Mouse (Mus musculus) limb, embryonic 10.5 days (tissue): ENCODE results near the gene Rhot1. TPM values are rescaled to one million over a fixed set of nuclear protein-coding genes. Genes with fewer than 3 reads are reported as not detected.
"Not testable (repeated sequence)": the region's sequence is repeated elsewhere in the genome, so short reads cannot be mapped to it uniquely, and the experiment has no call there.

Source experiments
- DNase-seq: peaks from one replicate; pipeline ENCODE4 v3.0.0-alpha.2; 2017; ENCODE audit warnings: low spot score
- H3K27ac ChIP-seq: fragments of 300-500 bp; sonication (generic); 2 replicates; pipeline ENCODE4 v1.5.1; 2016; ENCODE audit warnings: mild to moderate bottlenecking
- H3K27me3 ChIP-seq: fragments of 300-500 bp; sonication (generic); 2 replicates; pipeline ENCODE4 v1.6.1; 2016; ENCODE audit warnings: low read depth, mild to moderate bottlenecking; ENCODE audit not compliant: poor library complexity, severe bottlenecking
- H3K36me3 ChIP-seq: fragments of 300-500 bp; sonication (generic); 2 replicates; pipeline ENCODE4 v1.6.1; 2016; ENCODE audit warnings: mild to moderate bottlenecking, moderate library complexity
- H3K4me1 ChIP-seq: fragments of 300-500 bp; sonication (generic); 2 replicates; pipeline ENCODE4 v1.6.1; 2016
- H3K4me3 ChIP-seq: fragments of 300-500 bp; sonication (generic); 2 replicates; pipeline ENCODE4 v1.5.1; 2016; ENCODE audit warnings: mild to moderate bottlenecking, moderate library complexity
- H3K9me3 ChIP-seq: fragments of 300-500 bp; sonication (generic); replicated peaks from 2 replicates; pipeline ENCODE4 v1.6.1; 2016; ENCODE audit warnings: mild to moderate bottlenecking
- WGBS: fragments of 180-500 bp; shearing (Covaris S2); methylation state at CpG from one replicate; pipeline ENCODE4 v1.1.7; 2016; 5-methylcytosine and 5-hydroxymethylcytosine counted together
- polyA plus RNA-seq: library from polyadenylated mRNA; unstranded; fragments of >200 nt; fragmentation: Nextera tagmentation; extraction: Ambion mirVana; gene quantifications from 2 replicates; pipeline ENCODE4 v1.2.1, GENCODE M21; 2016

The Rhot1 gene
- polyA plus RNA-seq, 1 experiment from 2014 or later, result 53.4 TPM

DNA sequence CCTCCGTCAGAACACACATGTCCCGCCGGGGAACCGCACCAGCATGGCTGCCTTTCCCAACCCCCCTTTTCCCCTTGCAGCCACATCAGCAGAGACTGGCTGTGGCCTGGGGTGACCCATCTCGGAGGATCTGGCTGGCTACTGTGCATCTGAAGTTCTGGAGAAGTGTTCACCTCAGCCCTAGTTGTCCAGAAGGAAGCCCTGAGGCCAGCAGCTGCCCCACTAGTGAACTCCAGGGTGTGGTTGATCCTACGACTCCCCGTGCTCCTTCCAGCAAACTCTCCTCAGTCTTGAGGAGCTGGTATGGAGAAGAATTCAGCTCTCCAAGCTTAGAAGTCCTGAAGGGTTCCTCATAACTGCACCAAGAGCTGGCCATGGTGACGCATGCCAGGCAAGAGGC, 30.5 kb upstream of the Rhot1 start:
- Histone ChIP-seq H3K27ac (no peak overlapping the region), H3K9me3 (no peaks in the 10 kb centered on the region), H3K4me1 (no peaks in the 10 kb centered on the region), H3K27me3 (no peaks in the 10 kb centered on the region), H3K4me3 (no peak overlapping the region), H3K36me3 (no peaks in the 10 kb centered on the region)
- DNase-seq, result no peak
- 86% methylated on average over 8 of the region's 8 CpGs for WGBS

DNA sequence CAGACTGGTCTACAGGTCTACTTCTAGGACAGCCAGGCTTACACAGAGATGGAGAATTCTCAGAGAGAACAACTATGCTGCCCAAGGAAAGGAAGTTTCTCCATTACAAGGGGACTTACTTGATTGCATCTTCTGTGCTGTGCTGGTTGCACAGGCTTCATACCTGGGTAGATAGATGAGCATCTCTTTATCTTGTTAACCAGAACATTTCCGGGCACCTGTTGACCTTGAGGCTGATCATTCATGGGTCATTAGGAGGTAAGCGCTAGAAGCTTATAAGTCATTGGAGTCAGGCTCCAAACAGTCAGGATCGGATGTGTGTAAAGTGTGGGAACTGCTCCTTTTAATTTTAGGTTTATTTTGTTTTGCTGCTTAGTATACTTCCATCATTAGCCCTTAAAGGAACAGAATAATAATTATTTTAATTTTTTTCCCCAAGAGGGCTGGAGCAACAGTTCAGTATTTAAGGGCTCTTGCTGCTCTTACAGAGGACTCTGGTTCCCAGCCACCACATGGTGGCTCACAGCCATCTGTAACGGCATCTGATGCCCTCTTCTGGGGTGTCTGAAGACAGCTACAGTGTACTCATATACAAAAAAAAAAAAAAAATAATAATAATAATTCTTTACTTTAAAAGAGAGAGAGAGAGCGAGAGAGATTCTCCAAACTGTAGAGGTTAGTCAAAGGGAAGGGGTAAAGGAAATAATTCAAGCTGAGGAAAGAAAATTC, 27.6 kb upstream of the Rhot1 start:
- no peak overlapping the region for H3K4me3 ChIP-seq
- no peak overlapping the region for H3K27ac ChIP-seq
- WGBS, result 73% methylated on average over 5 of the region's 5 CpGs
- no peaks in the 10 kb centered on the region for H3K27me3 ChIP-seq
- no peak for DNase-seq
- H3K4me1 ChIP-seq, result peaks cover 12% of the 10 kb centered on the region; the same call in 1 of the 2 replicates
- H3K36me3 ChIP-seq, result no peaks in the 10 kb centered on the region
- no peaks in the 10 kb centered on the region for H3K9me3 ChIP-seq

DNA sequence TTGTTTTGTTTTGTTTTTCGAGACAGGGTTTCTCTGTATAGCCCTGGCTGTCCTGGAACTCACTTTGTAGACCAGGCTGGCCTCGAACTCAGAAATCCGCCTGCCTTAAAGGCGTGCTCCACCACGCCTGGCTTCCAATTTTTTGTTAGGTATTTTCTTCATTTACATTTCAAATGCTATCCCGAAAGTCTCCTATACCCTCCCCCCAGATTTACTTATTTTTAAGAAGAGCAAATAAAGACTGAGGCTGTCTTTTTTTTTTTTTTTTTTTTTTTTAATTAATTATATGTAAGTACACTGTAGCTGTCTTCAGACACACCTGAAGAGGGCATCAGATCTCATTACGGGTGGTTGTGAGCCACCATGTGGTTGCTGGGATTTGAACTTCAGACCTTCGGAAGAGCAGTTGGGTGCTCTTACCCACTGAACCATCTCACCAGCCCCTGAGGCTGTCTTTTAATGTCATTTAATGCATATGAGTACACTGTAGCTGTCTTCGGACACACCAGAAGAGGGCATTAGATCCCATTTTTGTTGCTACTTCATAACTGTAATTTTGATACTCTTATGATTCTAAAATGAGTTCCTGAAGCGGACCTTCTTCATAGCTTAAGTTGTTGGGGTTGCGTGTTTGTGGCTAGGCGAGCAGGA, 25.6 kb upstream of the Rhot1 start:
- not testable (repeated sequence) for H3K9me3 ChIP-seq, H3K27me3 ChIP-seq, DNase-seq, H3K36me3 ChIP-seq
- Histone ChIP-seq H3K27ac (peak overlapping the region; percentile 88), H3K4me1 (peaks cover 12% of the 10 kb centered on the region; the same call in 1 of the 2 replicates), H3K4me3 (peak overlapping the region; percentile 65)
- 48% methylated on average over 12 of the region's 12 CpGs for WGBS

DNA sequence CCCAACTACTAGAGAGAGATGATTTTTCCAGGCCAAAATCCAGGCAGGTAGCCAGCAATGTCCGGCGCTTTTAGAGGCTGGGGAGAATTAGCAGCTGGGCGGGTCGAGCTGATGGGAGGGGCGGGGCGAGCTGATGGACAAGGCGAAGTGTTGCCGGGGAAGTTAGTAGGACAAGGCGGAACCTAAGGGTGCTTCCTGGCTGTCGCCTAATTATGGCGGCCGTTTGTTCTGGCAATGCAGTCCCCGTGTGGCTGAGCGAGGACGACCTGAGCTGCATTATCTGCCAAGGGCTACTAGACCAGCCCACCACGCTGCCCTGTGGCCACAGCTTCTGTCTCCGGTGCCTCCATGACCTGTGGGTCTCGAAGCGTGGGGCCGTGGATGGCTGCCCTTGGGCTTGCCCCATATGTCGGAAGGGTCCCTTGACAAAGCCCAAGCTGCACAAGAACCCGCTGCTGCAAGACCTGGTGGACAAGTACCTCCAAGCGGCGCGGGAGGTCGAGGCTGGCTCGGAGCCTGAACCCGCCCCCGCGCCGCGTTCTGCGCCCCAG, 25.0 kb upstream of the Rhot1 start, which contains the start of gene Rnf135:
Gene Rnf135 (plus strand): TSS at position 147 of the 551 bp plus-strand sequence.
- H3K27ac ChIP-seq, result peak within 1 kb of the TSS; percentile 88

DNA sequence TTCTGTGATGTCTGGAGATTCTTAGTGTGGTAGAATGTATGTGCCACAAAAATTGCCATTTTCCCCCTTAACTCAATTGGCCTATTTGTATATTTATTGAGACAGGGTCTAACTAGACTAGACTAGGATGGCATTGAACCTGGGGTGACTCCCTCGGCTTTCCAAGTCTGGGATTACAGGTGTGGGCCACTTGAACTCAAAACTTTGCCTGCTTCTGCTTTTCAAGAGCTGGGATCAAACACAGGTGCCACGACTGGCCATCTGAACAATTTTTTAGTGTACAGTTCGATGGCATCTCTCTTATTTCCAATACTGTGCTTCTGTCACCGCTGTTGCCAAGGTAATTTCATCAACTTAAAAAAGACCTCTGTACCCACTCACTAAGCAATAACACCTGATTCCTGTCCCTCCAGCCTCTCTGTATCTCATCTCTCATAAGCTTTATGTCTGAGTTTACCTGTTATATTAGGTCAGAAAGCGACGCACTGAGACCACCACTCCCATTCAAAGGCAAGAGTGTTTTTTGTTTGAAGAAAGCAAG, 24.2 kb upstream of the Rhot1 start:
- no peak for DNase-seq
- peak overlapping the region; percentile 65 for H3K4me3 ChIP-seq
- no peaks in the 10 kb centered on the region for H3K27me3 ChIP-seq
- WGBS, result 95% methylated on average over 6 of the region's 6 CpGs
- no peaks in the 10 kb centered on the region for H3K36me3 ChIP-seq
- no peak overlapping the region for H3K27ac ChIP-seq
- no peaks in the 10 kb centered on the region for H3K9me3 ChIP-seq
- peaks cover 12% of the 10 kb centered on the region; the same call in 1 of the 2 replicates for H3K4me1 ChIP-seq

More for the DNA sequence above, 25.0 kb upstream of the Rhot1 start, which contains the start of gene Rnf135:
- Histone ChIP-seq H3K27me3 (no peaks in the 10 kb centered on the region), H3K9me3 (no peaks in the 10 kb centered on the region), H3K36me3 (no peaks in the 10 kb centered on the region), H3K4me3 (peak within 1 kb of the TSS; percentile 65), H3K4me1 (peaks cover 12% of the 10 kb centered on the region; the same call in 1 of the 2 replicates)
- DNase-seq, result peak; percentile 85
- WGBS, result 1% methylated on average over 33 of the region's 33 CpGs

DNA sequence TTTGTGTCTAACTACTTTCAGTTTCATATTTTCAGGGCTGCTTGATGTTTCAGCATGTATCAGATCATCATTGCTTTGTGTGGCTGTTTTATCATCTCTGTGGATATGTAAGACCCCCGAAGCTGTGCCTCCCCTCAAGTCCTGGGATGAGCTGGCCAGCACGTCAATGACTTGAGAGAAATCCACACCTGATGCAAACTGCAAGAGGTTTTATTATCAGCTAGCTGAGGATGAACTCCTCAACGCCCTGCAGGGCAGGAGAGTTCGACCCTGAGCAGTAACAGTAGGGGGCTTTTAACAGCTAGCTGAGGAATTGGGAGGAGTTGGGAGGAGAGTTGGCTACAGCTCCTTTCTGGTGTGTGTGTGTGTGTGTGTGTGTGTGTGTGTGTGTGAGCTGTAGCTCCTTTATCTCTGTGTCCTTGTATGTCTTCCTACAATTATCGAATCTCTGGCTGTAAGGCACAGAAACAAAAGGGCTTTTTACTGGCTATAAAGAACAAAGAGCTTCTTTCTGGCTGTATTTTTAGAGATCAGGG, 23.3 kb upstream of the Rhot1 start:
- H3K36me3 ChIP-seq, H3K27me3 ChIP-seq, DNase-seq, H3K27ac ChIP-seq, H3K4me3 ChIP-seq, H3K9me3 ChIP-seq: not testable (repeated sequence)
- WGBS, result 65% methylated on average over 5 of the region's 5 CpGs
- peaks cover 12% of the 10 kb centered on the region; the same call in 1 of the 2 replicates for H3K4me1 ChIP-seq

DNA sequence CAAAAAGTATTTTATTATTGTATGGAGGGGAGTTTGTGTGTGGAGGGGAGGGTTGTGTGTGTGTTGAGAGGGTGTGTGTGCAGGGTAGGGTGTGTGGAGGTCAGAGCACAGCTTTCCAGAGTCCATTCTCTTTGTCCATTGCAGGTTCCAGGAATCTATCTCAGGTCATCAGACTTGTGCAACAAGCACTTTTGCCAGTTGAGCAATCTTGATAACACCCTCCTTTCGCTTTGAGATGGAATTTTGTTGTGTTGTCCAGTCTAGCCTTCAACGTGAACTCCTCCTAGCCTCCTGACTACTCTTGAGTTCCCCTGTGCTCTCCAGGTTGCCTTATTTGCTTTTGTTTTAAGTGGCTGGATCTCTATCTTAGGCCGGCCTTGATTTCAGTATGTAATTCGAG, 18.5 kb upstream of the Rhot1 start:
- Histone ChIP-seq H3K4me3 (no peak overlapping the region), H3K27ac (no peak overlapping the region), H3K4me1 (no peaks in the 10 kb centered on the region), H3K36me3 (peaks cover 7% of the 10 kb centered on the region), H3K9me3 (no peaks in the 10 kb centered on the region), H3K27me3 (no peaks in the 10 kb centered on the region)
- no peak for DNase-seq
- 77% methylated on average over 4 of the region's 4 CpGs for WGBS

DNA sequence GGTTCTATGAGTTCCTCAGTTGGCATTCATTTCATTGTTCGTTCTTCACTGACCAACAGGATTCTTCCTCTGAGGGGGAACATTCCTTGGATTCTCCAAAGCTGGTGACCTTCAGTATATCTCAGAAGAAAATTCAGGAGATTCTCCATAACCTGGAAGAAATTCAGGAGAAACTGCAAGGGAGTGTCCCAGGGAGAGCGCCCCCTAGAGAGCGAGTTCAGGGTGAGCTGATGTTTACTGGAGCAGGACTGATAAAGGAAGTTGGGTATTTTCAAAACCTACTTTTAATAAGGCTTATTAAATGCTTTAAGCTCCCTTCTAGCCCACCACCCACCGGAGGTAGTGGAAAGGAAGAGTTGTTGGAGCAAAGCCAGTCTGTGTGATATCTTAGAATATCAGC, 15.0 kb upstream of the Rhot1 start:
- Histone ChIP-seq H3K27ac (no peak overlapping the region), H3K36me3 (peaks cover 7% of the 10 kb centered on the region), H3K27me3 (no peaks in the 10 kb centered on the region), H3K4me1 (no peaks in the 10 kb centered on the region), H3K9me3 (no peaks in the 10 kb centered on the region), H3K4me3 (no peak overlapping the region)
- DNase-seq, result no peak
- 62% methylated on average over 4 of the region's 4 CpGs for WGBS

DNA sequence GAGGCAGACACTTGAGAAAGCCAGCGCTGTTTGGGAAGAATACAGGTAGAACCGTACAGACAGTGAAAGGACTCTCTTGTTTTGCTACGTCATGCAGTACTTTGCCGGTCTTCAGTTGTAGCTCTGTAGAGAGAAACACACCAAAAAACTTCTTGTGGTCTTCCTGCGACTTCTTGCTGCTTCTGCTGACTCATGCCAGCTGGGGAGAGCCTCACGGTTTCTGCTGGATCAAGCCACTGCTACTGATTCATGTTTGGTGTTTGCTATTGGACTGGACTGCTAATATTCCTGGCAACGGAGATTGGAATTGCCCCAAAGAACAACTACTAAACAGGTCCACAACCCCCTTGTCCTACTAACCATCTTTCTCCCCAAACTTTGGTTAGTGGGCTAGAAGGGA, 12.5 kb upstream of the Rhot1 start:
- Histone ChIP-seq H3K4me3 (no peak overlapping the region), H3K9me3 (no peaks in the 10 kb centered on the region), H3K4me1 (no peaks in the 10 kb centered on the region), H3K36me3 (peaks cover 7% of the 10 kb centered on the region), H3K27me3 (no peaks in the 10 kb centered on the region), H3K27ac (no peak overlapping the region)
- 86% methylated on average over 7 of the region's 7 CpGs for WGBS
- DNase-seq, result no peak

DNA sequence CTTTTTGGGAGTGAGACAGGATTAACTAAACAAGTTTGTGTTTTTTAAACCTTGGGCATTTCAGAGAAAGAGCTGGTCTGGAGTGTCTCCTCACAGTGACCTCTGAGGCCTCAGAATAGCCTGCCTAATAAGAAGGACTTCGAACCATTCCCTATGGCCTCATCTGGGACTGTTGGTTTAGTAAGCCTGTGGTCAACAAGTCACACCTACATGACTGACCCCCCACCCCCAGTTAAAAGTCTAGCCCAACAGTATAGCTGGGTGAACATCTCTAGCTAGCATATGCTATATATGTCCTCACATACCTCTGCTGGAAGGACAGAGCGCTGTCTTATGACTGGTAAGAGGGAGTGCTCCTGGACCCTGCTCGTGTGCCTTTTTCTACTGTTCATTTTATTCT, 9.5 kb upstream of the Rhot1 start:
- no peaks in the 10 kb centered on the region for H3K4me1 ChIP-seq
- 93% methylated on average over 3 of the region's 3 CpGs for WGBS

DNA sequence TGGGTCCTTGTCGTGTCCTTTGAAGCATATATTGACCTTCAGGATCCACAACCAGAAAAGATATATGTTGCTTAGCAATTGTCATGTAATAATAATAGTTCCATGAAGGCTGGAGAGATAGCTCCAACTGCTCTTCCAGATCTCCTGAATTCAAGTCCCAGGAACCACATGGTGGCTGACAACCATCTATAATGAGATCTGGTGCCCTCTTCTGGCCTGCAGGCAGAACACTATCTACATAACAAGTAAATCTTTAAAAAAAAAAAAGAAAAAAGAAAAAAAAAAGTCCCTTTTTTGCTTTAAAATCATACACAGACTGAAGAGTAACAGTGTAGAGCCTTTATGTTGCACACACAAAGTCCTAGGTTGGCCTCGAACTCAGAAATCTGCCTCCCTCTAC, 9.0 kb upstream of the Rhot1 start:
- H3K27ac ChIP-seq, result no peak overlapping the region
- no peak overlapping the region for H3K4me3 ChIP-seq
- no peaks in the 10 kb centered on the region for H3K27me3 ChIP-seq
- H3K9me3 ChIP-seq, result no peaks in the 10 kb centered on the region
- H3K36me3 ChIP-seq, result peaks cover 2% of the 10 kb centered on the region; the same call in 1 of the 2 replicates
- H3K4me1 ChIP-seq, result no peaks in the 10 kb centered on the region
- no peak for DNase-seq
- 94% methylated on average over 2 of the region's 2 CpGs for WGBS

More for the DNA sequence above, 9.5 kb upstream of the Rhot1 start:
- Histone ChIP-seq H3K36me3 (peaks cover 6% of the 10 kb centered on the region), H3K27me3 (no peaks in the 10 kb centered on the region), H3K9me3 (no peaks in the 10 kb centered on the region), H3K27ac (no peak overlapping the region), H3K4me3 (no peak overlapping the region)
- DNase-seq, result no peak

DNA sequence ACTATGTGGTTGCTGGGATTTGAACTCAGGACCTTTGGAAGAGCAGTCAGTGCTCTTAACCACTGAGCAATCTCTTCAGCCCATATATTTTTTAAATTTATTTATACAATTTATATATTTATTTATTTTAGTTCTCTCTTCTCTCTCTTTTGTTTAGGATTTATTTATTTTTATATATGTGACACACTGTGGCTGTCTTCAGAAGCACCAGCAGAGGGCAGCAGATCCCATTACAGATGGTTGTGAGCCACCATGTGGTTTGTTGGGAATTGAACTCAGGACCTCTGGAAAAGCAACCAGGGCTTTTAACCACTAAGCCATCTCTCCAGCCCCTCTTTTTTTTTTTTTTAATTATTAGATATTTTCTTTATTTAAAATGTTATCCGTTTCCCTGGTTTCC, 8.5 kb upstream of the Rhot1 start:
- DNase-seq, result no peak
- H3K9me3 ChIP-seq, result no peaks in the 10 kb centered on the region
- 61% methylated on average over 1 of the region's 1 CpGs for WGBS

DNA sequence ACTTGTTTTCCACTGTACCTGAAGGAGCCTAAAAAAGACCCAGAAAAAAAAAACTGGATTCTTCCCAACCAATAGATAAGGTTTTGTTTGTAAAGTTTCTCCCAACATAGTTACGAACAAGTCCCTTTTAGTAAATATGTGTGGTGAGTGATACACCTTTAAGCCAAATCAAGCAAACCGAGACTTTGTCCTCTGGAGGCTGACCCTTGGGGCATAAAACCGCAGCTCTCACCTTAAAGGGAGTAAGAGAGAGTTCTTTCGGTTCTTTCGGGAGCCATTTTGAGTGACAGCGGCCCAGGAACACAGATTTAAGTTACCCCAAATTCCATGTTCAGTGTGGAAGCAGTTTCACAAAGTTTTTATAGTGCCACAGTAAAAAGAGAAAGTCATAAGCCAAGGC, 6.5 kb upstream of the Rhot1 start:
- H3K9me3 ChIP-seq, result no peaks in the 10 kb centered on the region
- H3K27me3 ChIP-seq, result no peaks in the 10 kb centered on the region
- WGBS, result 82% methylated on average over 6 of the region's 6 CpGs
- H3K4me3 ChIP-seq, result no peak overlapping the region
- no peak overlapping the region for H3K27ac ChIP-seq
- no peak for DNase-seq
- H3K36me3 ChIP-seq, result no peaks in the 10 kb centered on the region
- H3K4me1 ChIP-seq, result no peaks in the 10 kb centered on the region

More for the DNA sequence above, 8.5 kb upstream of the Rhot1 start:
- Histone ChIP-seq H3K4me3 (no peak overlapping the region), H3K27me3 (no peaks in the 10 kb centered on the region), H3K4me1 (no peaks in the 10 kb centered on the region), H3K27ac (no peak overlapping the region), H3K36me3 (no peaks in the 10 kb centered on the region)
